Mouse (Mus musculus) cerebellum, postnatal 25 days (tissue): ENCODE measurements around the gene Gnptg.

Experiments
- DNase-seq, 2 experiments: peaks; one replicate each; pipeline ENCODE4 v3.0.0; 2021; ENCODE audit warnings: mixed read lengths in 2 of 2

The Gnptg gene

DNA sequence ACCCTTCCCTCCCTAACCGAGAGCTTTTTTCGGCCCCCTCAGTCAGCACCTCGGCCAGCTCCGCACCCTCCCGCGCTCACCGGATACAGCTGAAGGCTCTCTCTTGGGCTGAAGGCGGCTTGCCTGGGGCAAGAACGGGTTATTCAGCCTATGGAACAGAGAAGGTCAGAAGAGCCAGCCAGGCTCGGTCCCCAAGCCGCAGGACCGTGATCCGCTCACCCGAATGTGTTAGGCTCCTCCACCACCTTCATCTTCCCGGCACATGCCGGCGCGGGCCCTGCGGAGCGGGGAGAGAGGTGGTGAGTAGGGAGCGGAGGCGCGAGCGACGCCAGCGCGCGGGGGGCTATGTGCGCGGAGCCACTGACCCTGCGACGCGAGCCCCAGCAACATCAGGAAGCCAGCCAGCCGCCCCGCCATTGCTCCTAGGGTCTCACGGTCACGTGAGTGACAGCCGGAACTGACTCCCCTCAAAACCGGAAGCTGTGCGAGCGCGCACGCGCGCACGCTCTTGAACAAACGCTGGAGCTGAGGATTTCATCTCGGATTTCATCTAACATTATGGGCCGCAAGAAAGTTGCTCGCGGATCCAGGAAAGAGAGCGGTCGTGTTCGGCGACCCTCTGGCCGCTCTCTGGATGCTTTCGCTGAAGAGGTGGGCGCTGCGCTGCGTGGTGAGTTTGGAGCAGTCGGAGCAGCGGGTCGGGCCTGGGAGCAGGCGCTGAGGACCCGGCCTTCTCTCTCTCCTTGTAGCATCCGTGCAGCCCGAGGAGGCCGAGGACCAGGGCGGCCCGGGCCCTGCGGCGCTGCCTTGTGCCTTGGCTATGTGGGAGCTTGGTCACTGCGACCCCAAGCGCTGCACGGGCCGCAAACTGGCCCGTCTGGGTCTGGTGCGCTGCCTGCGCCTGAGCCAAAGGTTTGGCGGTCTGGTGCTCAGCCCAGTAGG is at the start of gene Gnptg, which contains the start of gene Tsr3:
TSS of gene Gnptg (minus strand) at position 430 of the 942 bp plus-strand sequence.
TSS of gene Tsr3 (plus strand) at position 476 of the 942 bp plus-strand sequence.
- DNase-seq, result peak; percentile 88 to 90

- peak; percentile 35 to 66 for DNase-seq
Measured at GRCm38 (mm10) chr17:25288842-25289241, 48.9 kb upstream of the Gnptg start.

- DNase-seq, result peak; percentile 80 to 86
Measured at GRCm38 (mm10) chr17:25285033-25285432, 45.1 kb upstream of the Gnptg start.

DNA sequence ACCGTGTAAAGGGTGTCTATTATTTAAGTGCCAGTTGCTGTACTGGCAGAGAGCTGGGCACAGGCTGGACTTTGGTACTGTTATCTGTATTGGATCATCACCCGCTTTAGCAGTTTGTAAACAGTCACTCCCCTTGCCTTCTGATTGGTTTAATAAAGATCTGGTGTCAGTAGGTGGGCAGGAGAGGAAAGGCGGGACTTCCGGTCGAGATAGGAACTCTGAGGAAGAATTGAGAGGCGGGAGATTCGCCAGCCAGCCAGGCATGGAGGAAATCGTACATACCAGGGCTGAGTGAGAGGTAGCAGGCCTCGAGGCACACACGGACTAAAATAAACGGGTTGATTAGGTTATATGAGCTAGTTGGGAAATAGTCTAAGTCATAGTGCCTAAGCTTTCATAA is 42.2 kb upstream of the Gnptg start:
- peak; percentile 32 to 44 for DNase-seq

DNA sequence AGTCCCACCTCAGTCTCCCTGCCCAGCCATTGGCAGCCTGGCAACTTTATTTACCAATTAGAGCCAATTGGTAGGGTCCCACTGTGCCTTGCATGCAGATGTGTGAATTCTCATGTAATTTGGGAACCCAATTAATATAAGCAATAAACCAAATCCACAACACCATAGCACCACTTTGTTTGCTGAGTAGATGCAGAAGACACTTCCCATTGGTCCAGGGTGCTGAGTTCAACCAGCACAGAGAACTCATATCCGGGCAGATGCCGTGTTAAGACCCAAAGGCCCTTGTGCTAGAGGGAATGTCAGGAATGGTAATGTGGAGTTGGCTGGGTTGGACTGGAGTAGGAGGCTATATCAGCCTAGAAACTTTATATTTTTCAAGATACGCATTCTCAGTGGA is 35.9 kb upstream of the Gnptg start:
- DNase-seq, result no peak

DNA sequence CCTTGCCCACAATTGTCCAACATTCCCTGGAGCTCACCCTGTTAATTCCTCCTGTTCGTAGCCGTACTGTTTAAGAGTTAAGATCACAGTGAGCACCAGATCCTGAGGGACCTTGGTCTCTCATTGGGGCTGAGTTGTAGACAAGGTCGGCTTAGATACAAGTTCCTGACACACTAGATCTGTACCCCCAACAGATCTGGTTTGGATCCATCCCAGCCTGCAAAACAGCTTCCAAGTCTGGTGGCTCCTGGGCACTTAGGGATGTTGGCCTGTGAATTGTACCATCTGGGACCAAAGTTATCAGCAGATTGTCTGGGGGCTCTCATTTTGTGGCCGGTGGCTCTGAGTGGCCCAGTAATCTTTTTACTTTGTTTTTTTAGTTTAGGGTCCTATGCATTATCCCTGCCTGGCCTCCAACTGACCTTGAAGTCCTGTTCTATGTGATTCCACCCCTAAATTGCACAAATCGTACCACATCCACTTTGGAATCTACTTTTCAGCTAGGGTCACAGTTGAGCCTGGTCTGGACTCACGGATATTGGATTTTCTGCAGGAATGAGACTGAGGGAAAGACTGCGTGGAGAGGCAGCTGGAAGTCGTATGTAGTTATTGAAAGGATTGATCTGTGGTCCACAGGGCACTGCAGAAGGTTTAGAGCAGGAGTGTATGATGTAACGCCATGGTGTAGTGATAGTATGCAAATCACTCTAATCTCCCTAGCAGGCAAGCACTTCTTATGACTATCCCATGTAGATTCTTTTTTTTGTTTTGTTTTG is 34.8 kb upstream of the Gnptg start, which contains the start of gene Ube2i:
TSS of gene Ube2i (minus strand) at position 52 of the 776 bp plus-strand sequence.
- peak in 1 of 2 experiments; percentile 27 for DNase-seq

GRCm38 (mm10) chr17:25273706-25274501 is 34.0 kb upstream of the Gnptg start:
- peak; percentile 93 to 99 for DNase-seq

- peak; percentile 91 to 98 for DNase-seq
Measured at GRCm38 (mm10) chr17:25272951-25273705, 33.2 kb upstream of the Gnptg start.

- DNase-seq, result no peak
Measured at GRCm38 (mm10) chr17:25272326-25272725, 32.4 kb upstream of the Gnptg start.

- DNase-seq, result no peak
Measured at GRCm38 (mm10) chr17:25270795-25271335, 30.9 kb upstream of the Gnptg start.

DNA sequence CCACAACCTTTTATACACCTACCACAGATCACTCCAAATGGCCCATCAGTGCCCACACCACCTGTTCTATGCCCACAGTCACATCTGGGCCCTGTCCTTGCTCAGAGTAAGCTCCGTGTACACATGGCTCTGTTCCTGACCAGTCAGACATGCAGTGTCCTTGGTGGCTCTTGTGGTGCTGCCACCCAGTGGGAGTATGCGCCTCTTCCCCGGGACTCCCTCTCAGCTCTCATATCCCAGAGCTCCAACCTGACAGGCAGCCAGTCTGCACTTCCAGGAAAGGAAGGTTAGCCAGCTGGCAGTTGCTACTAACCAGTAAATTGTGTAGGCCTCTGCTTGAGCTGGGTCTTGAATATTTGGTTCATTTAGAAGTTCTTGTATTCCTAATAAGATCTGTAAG is 24.5 kb upstream of the Gnptg start:
- DNase-seq, result peak; percentile 45 to 59

DNA sequence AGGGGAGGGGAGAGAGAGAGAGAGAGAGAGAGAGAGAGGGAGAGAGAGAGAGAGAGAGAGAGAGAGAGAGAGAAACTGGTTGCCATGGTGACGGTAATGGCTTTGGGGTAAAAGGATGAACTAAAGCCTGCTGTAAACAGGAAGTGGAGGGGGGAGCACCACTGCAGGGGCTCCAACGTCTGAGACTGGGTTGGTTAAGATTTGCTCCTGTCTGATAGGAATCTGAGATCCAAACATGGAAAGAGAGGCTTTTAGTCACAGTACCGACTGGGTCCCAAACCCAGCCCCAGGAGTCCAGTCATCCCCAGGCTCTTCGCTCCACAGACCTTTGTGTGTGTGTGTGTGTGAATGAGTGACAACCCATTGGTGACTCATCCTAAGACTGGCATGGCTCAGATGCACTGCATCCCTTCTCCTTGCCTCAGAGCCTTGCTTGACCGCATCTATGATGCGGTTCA is 17.9 kb upstream of the Gnptg start:
- no peak for DNase-seq

DNA sequence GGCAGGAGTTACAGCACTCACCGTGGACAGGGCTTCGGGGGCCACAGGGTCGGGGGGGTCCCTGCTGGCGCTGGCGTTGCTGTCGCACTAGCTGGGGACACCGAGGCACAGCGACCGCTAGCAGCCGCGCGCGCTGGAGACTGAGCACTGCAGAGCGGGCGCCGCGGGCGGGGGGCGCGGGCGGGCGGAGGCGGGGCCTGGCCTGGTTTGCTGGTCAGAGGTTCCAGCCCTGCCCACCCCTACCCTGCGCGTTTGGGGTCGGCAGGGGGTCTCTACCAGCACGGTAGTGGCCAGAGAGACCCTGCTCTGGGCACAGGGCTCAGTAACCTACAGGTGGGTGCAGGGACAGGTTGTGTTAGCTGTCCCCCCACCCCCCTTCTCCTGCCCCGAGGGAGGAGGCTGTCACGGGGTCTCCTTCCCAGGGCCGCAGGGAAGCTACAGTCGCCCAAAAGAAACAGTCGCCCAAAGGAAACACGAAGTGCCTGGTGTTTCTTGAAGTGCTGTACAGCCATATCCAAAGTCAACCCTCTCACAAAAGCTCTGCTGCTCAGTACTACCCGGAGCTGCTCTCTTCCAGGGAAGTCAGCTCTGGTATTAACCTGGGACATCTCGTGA is 16.3 kb upstream of the Gnptg start, which contains the start of gene Baiap3:
TSS of gene Baiap3 (minus strand) at position 225 of the 615 bp plus-strand sequence.
- no peak for DNase-seq

DNA sequence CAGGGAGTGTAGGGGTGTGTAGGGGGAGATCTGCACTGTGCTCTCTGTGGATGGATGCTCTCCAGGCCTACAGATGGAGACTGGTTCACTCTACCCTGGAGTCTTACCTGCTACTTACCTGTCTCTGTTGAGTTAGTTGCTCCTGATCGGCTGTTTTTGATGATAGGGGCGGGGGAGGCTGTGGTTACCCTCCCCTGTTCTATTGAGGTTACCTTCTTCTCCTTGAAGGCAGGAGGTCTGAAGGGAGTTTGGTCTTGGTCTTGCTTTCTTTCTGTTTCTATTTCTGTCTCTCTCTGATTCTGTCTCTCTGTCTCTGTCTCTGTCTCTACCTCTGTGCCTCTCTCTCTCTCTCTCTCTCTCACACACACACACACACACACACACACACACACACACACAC is 15.2 kb upstream of the Gnptg start:
- no peak for DNase-seq

DNA sequence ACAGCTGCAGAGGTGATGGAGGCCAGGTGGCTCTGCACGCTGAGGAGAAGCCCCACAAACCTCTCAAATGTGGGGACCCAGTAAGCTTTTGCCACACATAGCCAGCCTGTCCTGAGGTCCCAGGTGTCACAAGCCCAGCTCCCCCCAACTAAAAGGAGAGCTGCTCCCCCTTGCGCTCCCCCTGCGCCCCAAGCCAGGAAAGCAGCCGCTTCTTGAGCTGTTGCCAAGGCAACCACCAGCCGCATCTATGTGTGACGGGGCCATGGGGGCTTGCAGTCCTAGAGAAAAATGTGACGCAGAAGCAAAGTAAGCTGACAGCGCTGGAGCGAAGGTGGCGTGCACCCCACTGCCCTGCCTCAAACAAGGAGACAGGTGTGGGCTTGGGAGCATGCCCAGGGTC is 13.8 kb upstream of the Gnptg start:
- no peak for DNase-seq

DNA sequence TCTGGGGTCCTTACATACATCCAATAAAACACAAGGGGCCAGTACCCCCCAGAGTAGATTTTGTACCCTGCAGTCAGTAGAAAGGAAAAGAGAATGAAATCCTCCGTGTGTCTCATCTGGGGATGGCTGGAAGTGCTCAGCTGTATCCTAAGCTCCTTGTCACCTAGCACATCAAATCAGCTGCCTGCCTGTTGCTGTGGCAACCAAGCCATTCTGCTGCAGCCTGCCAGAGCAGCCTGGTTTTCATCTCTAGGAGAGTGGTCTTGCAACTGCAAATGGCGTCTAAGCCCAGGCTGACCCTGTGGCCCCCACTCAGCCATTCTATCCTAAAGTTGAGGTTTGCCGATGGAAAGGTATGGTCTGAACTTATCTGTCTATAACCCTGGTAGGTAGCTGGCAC is 12.7 kb upstream of the Gnptg start:
- no peak for DNase-seq

GRCm38 (mm10) chr17:25250181-25250835 is 10.4 kb upstream of the Gnptg start:
- peak in 1 of 2 experiments; percentile 37 for DNase-seq

DNA sequence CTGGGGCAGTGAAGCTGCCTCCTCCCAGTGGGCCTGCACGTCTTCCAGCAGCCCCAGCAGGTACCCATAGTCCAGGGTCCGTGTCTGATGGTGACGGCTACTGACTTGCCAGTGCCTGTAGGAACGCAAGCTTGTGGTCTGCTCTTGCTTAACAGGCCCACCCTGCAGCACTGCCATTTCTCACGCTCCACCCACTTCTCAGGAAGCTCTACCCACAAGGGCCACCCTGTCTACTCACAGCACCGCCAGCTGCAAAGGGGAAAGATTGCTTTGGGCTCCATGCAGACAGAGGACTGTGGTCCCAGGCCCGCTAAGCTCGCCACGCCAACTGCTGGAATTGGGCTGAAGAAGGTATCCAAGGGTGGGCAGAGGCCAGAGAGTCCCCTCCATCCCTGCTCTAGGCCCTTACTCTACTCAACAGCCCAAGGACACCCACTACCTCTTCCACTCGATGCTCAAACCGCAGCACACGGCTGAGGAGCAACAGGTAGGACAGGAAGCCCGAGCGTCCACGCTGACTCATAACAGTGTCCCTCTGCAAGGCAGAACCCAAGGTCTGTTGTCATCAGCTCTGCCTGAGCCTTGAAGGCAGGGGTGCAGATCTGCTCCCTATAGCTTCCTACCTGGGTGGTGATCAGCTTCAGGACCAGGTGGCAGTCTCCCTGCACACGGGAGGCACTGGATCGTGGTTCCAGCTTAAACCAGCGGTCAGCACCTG is 8.3 kb upstream of the Gnptg start:
- DNase-seq, result no peak

DNA sequence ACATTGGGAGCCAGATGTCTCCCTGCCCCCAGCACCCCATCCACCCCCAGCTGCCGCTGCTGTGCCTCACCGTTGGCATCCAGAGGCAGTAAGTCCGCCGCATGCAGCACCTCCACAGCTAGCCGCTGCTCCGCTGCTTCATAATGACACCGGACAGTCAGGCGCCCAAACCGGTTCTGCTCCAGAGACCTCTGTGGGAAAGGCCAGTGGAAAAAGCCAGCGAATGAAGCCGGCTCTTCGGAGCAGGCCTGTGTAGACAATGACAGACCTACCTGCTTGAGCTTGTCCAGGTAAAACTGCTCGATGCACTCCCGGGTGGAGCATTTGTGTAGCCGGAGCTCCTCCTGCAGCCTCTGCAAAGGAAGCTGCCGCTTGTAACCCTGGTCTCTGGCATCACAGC is 4.3 kb upstream of the Gnptg start:
- DNase-seq, result no peak
